In the genomic region with DNA sequence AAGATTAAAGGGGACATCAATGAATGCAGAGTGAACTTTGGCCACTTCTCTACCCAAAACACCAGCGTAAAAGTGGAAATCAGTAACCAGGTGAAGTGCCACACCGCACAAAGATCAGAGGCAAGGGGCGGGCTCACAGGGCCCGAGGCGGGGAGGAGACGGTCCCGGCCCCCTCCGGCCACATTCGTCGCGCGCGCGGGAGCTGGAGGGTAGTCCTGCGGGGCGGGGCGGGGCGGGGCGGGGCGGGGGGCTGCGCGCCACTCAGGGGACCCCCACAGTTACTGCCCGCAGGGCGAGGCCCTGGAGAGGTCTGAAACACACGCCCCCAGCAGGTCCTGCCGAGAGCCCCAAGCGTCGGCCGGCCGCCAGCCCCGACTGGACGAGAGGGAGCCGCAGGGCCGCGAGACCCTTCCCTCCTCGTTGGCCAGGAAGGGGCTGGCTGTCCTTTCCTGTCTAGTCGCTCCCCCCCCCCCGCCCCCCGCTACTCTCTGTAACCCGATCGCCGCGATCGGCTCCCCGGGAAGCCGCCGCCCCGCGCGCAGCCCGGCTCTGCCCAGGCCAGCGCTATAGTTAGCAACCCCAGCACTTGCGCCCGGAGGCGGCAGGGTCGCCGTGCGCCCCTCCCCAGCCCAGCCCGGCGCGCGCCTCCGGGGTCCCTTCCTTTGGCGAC, we compare ENCODE assay signal across 8 mouse cellular contexts. TPM values are rescaled to one million over a fixed set of nuclear protein-coding genes. Genes with fewer than 3 reads are reported as not detected.
DNase-seq lines count a peak whose midpoint lies in the region; ATAC-seq and TF ChIP-seq lines count a peak whose summit lies in the region.

No protein-coding gene starts in this region.

- H3K27me3 ChIP-seq in lung, postnatal 0 days (replicated peaks; ENCODE audit: insufficient read depth, low read length), result no peaks in the 10 kb centered on the region

- H3K36me3 ChIP-seq in lung, postnatal 0 days (ENCODE audit: insufficient read depth, low read length), result no peaks in the 10 kb centered on the region

- peak; percentile 4; the same call in 1 of the 2 replicates for TF ChIP-seq CTCF in lung, postnatal 0 days (IDR thresholded peaks at IDR 0.05)

- no peaks in the 10 kb centered on the region for H3K9me3 ChIP-seq in lung, postnatal 0 days (ENCODE audit: low read length)

- peak overlapping the region; percentile 93 for H3K9ac ChIP-seq in lung, postnatal 0 days (replicated peaks; ENCODE audit: low read depth)

- DNase-seq in retina, embryonic 14.5 days (ENCODE audit: low spot score), result peak; percentile 59
- no peak for DNase-seq in retina, postnatal 1 day
- DNase-seq in embryo, embryonic 11 days, result peak; percentile 86
- peak; percentile 46 for DNase-seq in heart, adult 8-10 months (ENCODE audit: low spot score)
- DNase-seq in kidney, adult 8-10 months, result peak; percentile 83 to 85
- DNase-seq in lung, postnatal 0 days (ENCODE audit: low spot score), result peak; percentile 77
- DNase-seq in right cerebral cortex, postnatal 4 days, result peak; percentile 42
- DNase-seq in spleen, postnatal 4 days (ENCODE audit: low spot score in 2 of 2), result no peak

- ATAC-seq in lung, postnatal 0 days, result peak; percentile 86

- no peak for TF ChIP-seq EP300 in lung, postnatal 0 days (IDR thresholded peaks at IDR 0.05)

- H3K4me3 ChIP-seq in lung, postnatal 0 days (ENCODE audit: low read depth, low read length), result peak overlapping the region; percentile 94

- peaks cover 3% of the 10 kb centered on the region; the same call in 1 of the 2 replicates for H3K4me1 ChIP-seq in lung, postnatal 0 days (ENCODE audit: insufficient read depth, low read depth, low read length)

- H3K27ac ChIP-seq in lung, postnatal 0 days (ENCODE audit: low read length), result peak overlapping the region; percentile 98

- peak overlapping the region; percentile 46 for H3K4me2 ChIP-seq in lung, postnatal 0 days (replicated peaks; ENCODE audit: low read depth, low read length)

- WGBS in lung, postnatal 0 days, result 1% methylated on average over 18 of the region's 64 CpGs

RNA-seq across cellular contexts. Expression of a gene that starts 0.9 kb away (rescaled TPM):
- 10 to 100 TPM; 32.4 to 42.9 (median 38.5) TPM for total RNA-seq in heart, adult 8-10 months (2022)
- 156 and 168 TPM in 2 replicates for polyA plus RNA-seq in lung, postnatal 0 days (2015; fragmentation: Nextera tagmentation; extraction: Ambion mirVana)

Comparison
In these comparisons a context has a peak if more than half of its experiments do, and no peak if none do; other contexts are left out.
1. DNase-seq: peak in retina, embryonic 14.5 days (single experiment), embryo, embryonic 11 days (single experiment), heart, adult 8-10 months (single experiment), kidney, adult 8-10 months (2 of 2), lung, postnatal 0 days (single experiment) and right cerebral cortex, postnatal 4 days (single experiment); none in retina, postnatal 1 day (single experiment) and spleen, postnatal 4 days (0 of 2).